Mouse (Mus musculus): ENCODE results near the gene Catsper1.

GRCm38 (mm10) chr19:5374177-5374576 is 38.6 kb downstream of the Catsper1 start:
- TF ChIP-seq CTCF (IDR thresholded peaks at IDR 0.05; ENCODE audit: control insufficient read depth, insufficient read depth, insufficient replicate concordance, low read depth, low read length) (no peak), POLR2A (IDR thresholded peaks at IDR 0.05; ENCODE audit: control insufficient read depth, low read depth, low read length) (no peak)
